Mouse (Mus musculus) cerebellum, adult 11 months (tissue): Measurements from ENCODE around the gene Rtn4r.
"Not testable (repeated sequence)": the region's sequence is repeated elsewhere in the genome, so short reads cannot be mapped to it uniquely, and the experiment has no call there.

Source experiments
- DNase-seq: peaks from one replicate; pipeline ENCODE4 v3.0.0; 2022

Rtn4r gene

GRCm38 (mm10) chr16:18159778-18160177 lies 32.3 kb downstream of the Rtn4r start:
- DNase-seq, result no peak

- DNase-seq, result no peak
These were observed 33.1 kb downstream of the Rtn4r start for GRCm38 (mm10) chr16:18160514-18160913.

GRCm38 (mm10) chr16:18161190-18161589 lies 33.7 kb downstream of the Rtn4r start:
- DNase-seq, result no peak

- DNase-seq, result no peak
These were observed 37.3 kb downstream of the Rtn4r start for GRCm38 (mm10) chr16:18164642-18165238.

GRCm38 (mm10) chr16:18166613-18167190 lies 39.3 kb downstream of the Rtn4r start:
- DNase-seq, result no peak

- no peak for DNase-seq
These were observed 41.7 kb downstream of the Rtn4r start for GRCm38 (mm10) chr16:18169156-18169555.

- DNase-seq, result no peak
These were observed 42.3 kb downstream of the Rtn4r start for GRCm38 (mm10) chr16:18169776-18170175.

- peak; percentile 82 for DNase-seq
These were observed 44.9 kb downstream of the Rtn4r start for GRCm38 (mm10) chr16:18172266-18172855.

- no peak for DNase-seq
These were observed 45.8 kb downstream of the Rtn4r start for GRCm38 (mm10) chr16:18173231-18173630.

- DNase-seq, result no peak
These were observed 46.3 kb downstream of the Rtn4r start for GRCm38 (mm10) chr16:18173788-18174187.

- DNase-seq, result no peak
These were observed 48.5 kb downstream of the Rtn4r start for GRCm38 (mm10) chr16:18175817-18176541.

GRCm38 (mm10) chr16:18176758-18177157 lies 49.3 kb downstream of the Rtn4r start:
- DNase-seq, result no peak

GRCm38 (mm10) chr16:18179591-18179990 lies 52.1 kb downstream of the Rtn4r start:
- DNase-seq, result no peak

- DNase-seq, result no peak
These were observed 54.0 kb downstream of the Rtn4r start for GRCm38 (mm10) chr16:18181398-18181797.

GRCm38 (mm10) chr16:18182766-18183165 lies 55.3 kb downstream of the Rtn4r start:
- DNase-seq, result no peak

GRCm38 (mm10) chr16:18185715-18186449 lies 58.4 kb downstream of the Rtn4r start:
- DNase-seq, result no peak

- no peak for DNase-seq
These were observed 59.4 kb downstream of the Rtn4r start for GRCm38 (mm10) chr16:18186798-18187197.

GRCm38 (mm10) chr16:18187221-18187620 lies 59.8 kb downstream of the Rtn4r start:
- no peak for DNase-seq

- no peak for DNase-seq
These were observed 63.6 kb downstream of the Rtn4r start for GRCm38 (mm10) chr16:18191006-18191405.

- no peak for DNase-seq
These were observed 67.0 kb downstream of the Rtn4r start for GRCm38 (mm10) chr16:18194208-18194985.

GRCm38 (mm10) chr16:18195068-18195467 lies 67.6 kb downstream of the Rtn4r start:
- no peak for DNase-seq

GRCm38 (mm10) chr16:18195561-18195960 lies 68.1 kb downstream of the Rtn4r start:
- DNase-seq, result not testable (repeated sequence)
